Mouse (Mus musculus) megakaryocyte, adult 5-6 weeks (primary cell): Measurements from ENCODE around the gene Psmd4. TPM values are rescaled to one million over a fixed set of nuclear protein-coding genes. Genes with fewer than 3 reads are reported as not detected.

Experiments
- total RNA-seq, 2 experiments: library from RNA; stranded (forward) in 1 of 2; stranded (reverse) in 1 of 2; fragments of 153-499, 151-499 nt in 1 of 2; fragments of 221-1000, 200-1000 nt in 1 of 2; gene quantifications; 2 replicates each; pipeline versions ENCODE4 v1.2.3 to v1.2.4; 2015 to 2017

Gene Psmd4
- total RNA-seq, 2 experiments from 2014 or later: 91.9 to 224 TPM

Other genes with a start within 250 kb of the Psmd4 start
- 28.8 and 41.8 TPM in 2 replicates for gene Pogz, start 205.0 kb downstream of the Psmd4 start, total RNA-seq (2015)
- gene Pogz, start 205.0 kb downstream of the Psmd4 start, total RNA-seq (2017): 12.1 and 14.4 TPM in 2 replicates
- gene Psmb4, start 155.7 kb downstream of the Psmd4 start, total RNA-seq (2015): 344 and 379 TPM in 2 replicates
- 179 and 223 TPM in 2 replicates for gene Psmb4, start 155.7 kb downstream of the Psmd4 start, total RNA-seq (2017)
- 22.8 and 26.8 TPM in 2 replicates for gene Selenbp1, start 109.6 kb downstream of the Psmd4 start, total RNA-seq (2015)
- 25.2 and 27.9 TPM in 2 replicates for gene Selenbp1, start 109.6 kb downstream of the Psmd4 start, total RNA-seq (2017)
- gene Rfx5, start 88.5 kb downstream of the Psmd4 start, total RNA-seq (2015): 7.0 and 9.1 TPM in 2 replicates
- gene Rfx5, start 88.5 kb downstream of the Psmd4 start, total RNA-seq (2017): 8.7 and 10.2 TPM in 2 replicates
- 22.2 and 31.4 TPM in 2 replicates for gene Pi4kb, start 67.9 kb downstream of the Psmd4 start, total RNA-seq (2015)
- 17.9 and 21.4 TPM in 2 replicates for gene Pi4kb, start 67.9 kb downstream of the Psmd4 start, total RNA-seq (2017)
- 10.0 and 15.7 TPM in 2 replicates for gene Zfp687, start 27.2 kb downstream of the Psmd4 start, total RNA-seq (2015)
- 11.7 and 39.5 TPM in 2 replicates for gene Zfp687, start 27.2 kb downstream of the Psmd4 start, total RNA-seq (2017)
- gene Pip5k1a, start 64.3 kb upstream of the Psmd4 start, total RNA-seq (2015): 9.7 and 15.8 TPM in 2 replicates
- gene Pip5k1a, start 64.3 kb upstream of the Psmd4 start, total RNA-seq (2017): 12.4 and 14.5 TPM in 2 replicates
- gene Vps72, start 68.4 kb upstream of the Psmd4 start, total RNA-seq (2015): 33.6 and 37.3 TPM in 2 replicates
- gene Vps72, start 68.4 kb upstream of the Psmd4 start, total RNA-seq (2017): 74.0 and 77.3 TPM in 2 replicates
- 1.1 and 4.4 TPM in 2 replicates for gene Tmod4, start 81.9 kb upstream of the Psmd4 start, total RNA-seq (2015)
- not detected in 2 replicates for gene Tmod4, start 81.9 kb upstream of the Psmd4 start, total RNA-seq (2017)
- 51.3 and 61.3 TPM in 2 replicates for gene Scnm1, start 91.4 kb upstream of the Psmd4 start, total RNA-seq (2015)
- gene Scnm1, start 91.4 kb upstream of the Psmd4 start, total RNA-seq (2017): 68.0 and 72.8 TPM in 2 replicates
- 3.3 and 3.8 TPM in 2 replicates for gene Lysmd1, start 91.5 kb upstream of the Psmd4 start, total RNA-seq (2015)
- 4.4 and 5.0 TPM in 2 replicates for gene Lysmd1, start 91.5 kb upstream of the Psmd4 start, total RNA-seq (2017)
- gene Tnfaip8l2, start 99.7 kb upstream of the Psmd4 start, total RNA-seq (2015): 77.5 and 85.2 TPM in 2 replicates
- gene Tnfaip8l2, start 99.7 kb upstream of the Psmd4 start, total RNA-seq (2017): 103 and 115 TPM in 2 replicates
- 0.04 TPM in 1 of 2 replicates, not detected in the other for gene Sema6c, start 117.8 kb upstream of the Psmd4 start, total RNA-seq (2015)
- gene Sema6c, start 117.8 kb upstream of the Psmd4 start, total RNA-seq (2017): not detected in 2 replicates
- 37.6 and 39.3 TPM in 2 replicates for gene Gabpb2, start 175.3 kb upstream of the Psmd4 start, total RNA-seq (2015)
- gene Gabpb2, start 175.3 kb upstream of the Psmd4 start, total RNA-seq (2017): 64.2 and 73.3 TPM in 2 replicates
- 131 and 142 TPM in 2 replicates for gene Cdc42se1, start 186.1 kb upstream of the Psmd4 start, total RNA-seq (2015)
- 151 TPM in 2 replicates for gene Cdc42se1, start 186.1 kb upstream of the Psmd4 start, total RNA-seq (2017)
- gene Mllt11, start 189.6 kb upstream of the Psmd4 start, total RNA-seq (2015): 3.3 and 6.1 TPM in 2 replicates
- 2.8 and 7.3 TPM in 2 replicates for gene Mllt11, start 189.6 kb upstream of the Psmd4 start, total RNA-seq (2017)
- 0.16 and 0.21 TPM in 2 replicates for gene Gm128, start 199.0 kb upstream of the Psmd4 start, total RNA-seq (2015)
- not detected in 2 replicates for gene Gm128, start 199.0 kb upstream of the Psmd4 start, total RNA-seq (2017)
- gene Bnipl, start 208.6 kb upstream of the Psmd4 start, total RNA-seq (2015): not detected in 2 replicates
- gene Bnipl, start 208.6 kb upstream of the Psmd4 start, total RNA-seq (2017): not detected in 2 replicates
- gene Mindy1, start 238.7 kb upstream of the Psmd4 start, total RNA-seq (2015): 49.5 and 55.2 TPM in 2 replicates
- 44.0 and 54.1 TPM in 2 replicates for gene Mindy1, start 238.7 kb upstream of the Psmd4 start, total RNA-seq (2017)
- 12.4 and 14.5 TPM in 2 replicates for gene Prune1, start 239.5 kb upstream of the Psmd4 start, total RNA-seq (2015)
- gene Prune1, start 239.5 kb upstream of the Psmd4 start, total RNA-seq (2017): 7.8 and 10.2 TPM in 2 replicates